Mouse (Mus musculus): ENCODE data around the gene Kif1bp.

DNA sequence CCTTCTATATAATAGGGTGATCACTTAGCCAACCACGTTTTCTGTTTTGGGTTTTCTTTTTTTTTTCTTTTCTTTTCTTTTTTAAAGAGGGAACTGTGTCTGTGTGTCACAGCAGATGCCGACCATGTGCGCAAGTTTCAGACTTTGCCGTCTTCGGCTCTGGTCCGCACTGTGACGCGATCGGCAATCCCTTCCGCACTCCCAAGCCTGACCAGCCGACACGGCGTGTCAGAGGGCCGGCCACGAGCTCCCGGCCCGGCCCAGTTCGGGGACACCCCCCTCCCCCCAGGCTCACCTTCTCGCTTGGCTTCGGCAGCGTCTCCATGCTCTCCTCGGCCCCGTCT is 23.5 kb upstream of the Kif1bp start:
- TF ChIP-seq GATA1 (IDR thresholded peaks at IDR 0.05; ENCODE audit: borderline replicate concordance, low read length), result no peak
- TF ChIP-seq FLI1 (IDR thresholded peaks at IDR 0.05; ENCODE audit: low read length), result no peak
